Mouse (Mus musculus) embryonic fibroblast, embryonic 13.5 days (primary cell): ENCODE results near the gene Plcd4.

Experiments used
- CTCF ChIP-seq: IDR thresholded peaks from 2 replicates; pipeline ENCODE4 v1.5.1; 2011; ENCODE audit warnings: mild to moderate bottlenecking, control low read depth, low read length, moderate library complexity, borderline replicate concordance; ENCODE audit not compliant: insufficient read depth
- POLR2A ChIP-seq: IDR thresholded peaks from 2 replicates; pipeline ENCODE4 v1.6.1; 2011; ENCODE audit warnings: low read depth, mild to moderate bottlenecking, control low read depth, low read length, moderate library complexity

- TF ChIP-seq POLR2A = peak; percentile 63
- no peak for TF ChIP-seq CTCF
These were observed 36.8 kb upstream of the Plcd4 start, which contains the start of gene Cnot9 for GRCm38 (mm10) chr1:74505721-74506464.
